Mouse (Mus musculus): ENCODE data around the gene Zrsr1.

The Zrsr1 gene

GRCm38 (mm10) chr11:22971835-22972709 lies at the start of gene Zrsr1:
TSS of gene Zrsr1 (plus strand) at chr11:22972005.
- no peak for DNase-seq (ENCODE audit: low spot score)

GRCm38 (mm10) chr11:22922546-22922945 lies 49.3 kb upstream of the Zrsr1 start:
- no peak for DNase-seq (ENCODE audit: low spot score)

- no peak for DNase-seq (ENCODE audit: low spot score)
Measured at GRCm38 (mm10) chr11:22923606-22924005, 48.2 kb upstream of the Zrsr1 start.

- DNase-seq (ENCODE audit: low spot score), result no peak
Measured at GRCm38 (mm10) chr11:22928586-22929169, 43.1 kb upstream of the Zrsr1 start.

- no peak for DNase-seq (ENCODE audit: low spot score)
Measured at GRCm38 (mm10) chr11:22930129-22930528, 41.7 kb upstream of the Zrsr1 start.

GRCm38 (mm10) chr11:22931320-22931905 lies 40.4 kb upstream of the Zrsr1 start:
- DNase-seq (ENCODE audit: low spot score), result no peak

DNA sequence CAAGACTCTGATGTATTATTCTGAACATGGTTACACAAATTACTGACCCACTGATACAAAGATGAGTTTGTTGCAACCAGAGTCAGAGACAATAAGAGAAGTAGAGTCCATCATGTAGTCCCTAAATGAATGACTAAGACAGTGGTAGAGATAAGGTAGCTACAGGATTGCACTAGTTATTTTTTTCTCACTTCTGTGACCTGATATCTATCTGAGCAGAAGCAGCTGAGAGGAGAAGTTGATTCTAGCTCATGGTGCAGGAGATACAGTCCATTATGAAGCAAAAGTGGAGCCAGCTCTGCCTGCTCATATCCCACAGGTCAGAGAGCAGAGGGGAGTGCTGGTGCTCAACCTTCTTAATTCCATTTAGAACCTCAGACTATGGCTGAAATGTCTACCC lies 39.6 kb upstream of the Zrsr1 start:
- DNase-seq (ENCODE audit: low spot score), result no peak

- peak; percentile 54 for DNase-seq (ENCODE audit: low spot score)
Measured at GRCm38 (mm10) chr11:22936446-22937125, 35.2 kb upstream of the Zrsr1 start.

DNA sequence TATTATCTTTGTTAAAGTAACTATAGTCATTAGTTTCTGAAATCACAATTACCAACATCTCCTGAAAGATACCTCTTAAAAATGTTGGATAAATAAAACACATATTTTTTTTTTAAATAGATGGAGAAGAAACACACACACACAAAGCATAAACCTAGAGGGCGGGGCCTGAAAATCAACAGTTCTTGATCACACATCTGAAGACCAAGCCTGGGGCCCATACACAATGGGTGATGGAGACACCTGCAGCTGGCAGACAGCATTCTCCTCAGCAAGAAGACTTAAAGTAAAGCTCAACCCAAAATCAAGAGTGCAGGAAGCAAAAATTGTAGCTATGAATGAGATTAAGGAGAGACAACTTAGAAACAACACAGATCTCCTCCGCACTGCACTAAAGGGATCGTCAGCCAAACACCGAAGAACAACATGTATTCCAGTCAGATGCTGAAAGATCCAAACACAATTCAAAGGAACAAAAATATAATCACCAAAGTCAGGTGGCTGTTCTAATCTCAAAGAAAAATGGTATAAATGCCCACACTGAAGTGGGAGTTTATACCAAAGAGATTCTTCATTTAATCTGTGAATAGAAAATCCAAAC lies 34.0 kb upstream of the Zrsr1 start:
- no peak for DNase-seq (ENCODE audit: low spot score)

- DNase-seq (ENCODE audit: low spot score), result no peak
Measured at GRCm38 (mm10) chr11:22938983-22939382, 32.8 kb upstream of the Zrsr1 start.

GRCm38 (mm10) chr11:22949101-22949500 lies 22.7 kb upstream of the Zrsr1 start:
- no peak for DNase-seq (ENCODE audit: low spot score)

- no peak for DNase-seq (ENCODE audit: low spot score)
Measured at GRCm38 (mm10) chr11:22950131-22950530, 21.7 kb upstream of the Zrsr1 start.

DNA sequence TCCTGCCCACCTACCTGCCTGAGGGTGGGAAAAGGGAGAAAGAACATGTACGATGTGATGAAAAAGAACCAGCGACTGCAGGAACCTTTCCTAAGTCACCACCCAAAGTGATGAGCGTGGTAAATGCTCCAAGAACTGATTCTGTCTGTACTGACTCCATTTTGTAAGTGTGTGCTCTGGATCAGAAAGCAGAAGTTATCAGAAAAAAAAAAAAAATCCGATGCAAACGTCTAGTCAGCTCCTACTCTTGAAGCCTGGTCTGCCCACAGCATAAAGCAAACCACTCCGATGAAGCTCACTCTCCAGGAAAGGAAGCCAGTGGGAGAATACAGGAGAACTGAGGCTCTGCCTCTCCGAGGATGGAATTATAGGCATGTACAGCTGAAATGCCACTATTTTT lies 19.1 kb upstream of the Zrsr1 start:
- DNase-seq (ENCODE audit: low spot score), result no peak

DNA sequence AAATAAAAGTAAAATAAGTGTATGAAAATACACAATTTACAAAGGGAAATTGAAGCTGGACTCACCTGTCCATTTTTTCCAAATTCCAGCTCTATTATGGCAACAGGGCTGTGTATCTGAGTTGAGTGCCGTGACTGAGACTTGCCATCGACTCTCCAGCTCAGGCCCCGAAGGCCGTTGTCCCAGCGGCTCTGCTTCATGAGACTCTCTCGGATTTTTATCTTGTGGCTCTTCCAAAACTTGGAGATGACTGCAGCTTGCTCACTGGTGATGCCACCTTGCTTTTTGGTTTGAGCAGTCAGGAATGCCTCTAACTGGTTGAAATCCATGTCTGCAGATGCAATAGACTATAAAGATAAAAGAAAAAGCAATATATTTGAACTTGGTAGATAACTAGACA lies 15.5 kb upstream of the Zrsr1 start:
- DNase-seq (ENCODE audit: low spot score), result no peak

- no peak for DNase-seq (ENCODE audit: low spot score)
Measured at GRCm38 (mm10) chr11:22956830-22957229, 15.0 kb upstream of the Zrsr1 start.

- DNase-seq (ENCODE audit: low spot score), result no peak
Measured at GRCm38 (mm10) chr11:22957791-22958374, 13.9 kb upstream of the Zrsr1 start.

GRCm38 (mm10) chr11:22962101-22962500 lies 9.7 kb upstream of the Zrsr1 start:
- DNase-seq (ENCODE audit: low spot score), result no peak

GRCm38 (mm10) chr11:22964401-22964800 lies 7.4 kb upstream of the Zrsr1 start:
- no peak for DNase-seq (ENCODE audit: low spot score)

GRCm38 (mm10) chr11:22965503-22965902 lies 6.3 kb upstream of the Zrsr1 start:
- DNase-seq (ENCODE audit: low spot score), result no peak

DNA sequence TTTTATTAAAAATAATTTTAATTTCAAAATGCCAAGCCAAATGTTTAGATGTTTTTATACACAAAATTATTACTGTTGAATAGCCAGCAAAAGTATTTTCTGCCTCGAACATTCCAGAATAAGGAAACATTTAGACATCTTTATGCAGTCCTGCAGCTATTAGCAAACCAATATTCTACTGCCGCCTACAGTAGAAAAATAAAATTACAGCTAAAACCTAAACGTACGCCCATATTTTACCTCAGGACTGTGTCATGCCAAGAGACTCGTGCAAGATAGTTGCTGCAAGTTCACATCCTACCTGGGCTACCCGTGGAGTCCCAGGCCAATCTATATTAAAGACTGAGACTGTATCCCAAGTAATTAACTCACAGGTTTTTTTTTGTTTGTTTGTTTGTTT lies 2.3 kb upstream of the Zrsr1 start:
- no peak for DNase-seq (ENCODE audit: low spot score)

GRCm38 (mm10) chr11:22970546-22970945 lies 1.3 kb upstream of the Zrsr1 start:
- DNase-seq (ENCODE audit: low spot score), result no peak

Data from left cerebral cortex, adult 11 months (tissue).